Mouse (Mus musculus) forebrain, embryonic 13.5 days (tissue): ENCODE measurements at regions not wholly inside any gene's neighbourhood (a gene's known extent, or its start where the extent isn't known, plus 50 kb on each side); places are given as distances from the start of the nearest gene placed in this dataset.

Experiments used
- ATAC-seq: fragments of 200-750 bp; cut with Nextera tagmentation; 2 replicates; pipeline ENCODE4 v1.8.0; 2017
- H3K27ac ChIP-seq: fragments of 300-500 bp; sonication (generic); 2 replicates; pipeline ENCODE4 v1.5.1; 2015; ENCODE audit warnings: inconsistent platforms, mild to moderate bottlenecking, moderate library complexity
- H3K27me3 ChIP-seq: fragments of 300-500 bp; sonication (generic); 2 replicates; pipeline ENCODE4 v1.6.1; 2015; ENCODE audit warnings: mild to moderate bottlenecking, inconsistent platforms
- H3K36me3 ChIP-seq: fragments of 300-500 bp; sonication (generic); 2 replicates; pipeline ENCODE4 v1.6.1; 2015; ENCODE audit warnings: mild to moderate bottlenecking, inconsistent platforms; ENCODE audit not compliant: poor library complexity, severe bottlenecking
- H3K4me1 ChIP-seq: fragments of 300-500 bp; sonication (generic); 2 replicates; pipeline ENCODE4 v1.6.1; 2015; ENCODE audit warnings: inconsistent platforms
- H3K4me2 ChIP-seq: fragments of 300-500 bp; sonication (generic); 2 replicates; pipeline ENCODE4 v1.6.1; 2015; ENCODE audit warnings: inconsistent platforms, mild to moderate bottlenecking, moderate library complexity
- H3K4me3 ChIP-seq: fragments of 300-500 bp; sonication (generic); 2 replicates; pipeline ENCODE4 v1.5.1; 2015; ENCODE audit warnings: mild to moderate bottlenecking, inconsistent platforms
- H3K9ac ChIP-seq: fragments of 300-500 bp; sonication (generic); 2 replicates; pipeline ENCODE4 v1.6.1; 2015; ENCODE audit warnings: mild to moderate bottlenecking, inconsistent platforms
- H3K9me3 ChIP-seq: fragments of 300-500 bp; sonication (generic); replicated peaks from 2 replicates; pipeline ENCODE4 v1.6.1; 2016; ENCODE audit warnings: inconsistent platforms
- WGBS: fragments of 180-500 bp; shearing (Covaris S2); methylation state at CpG from one replicate; pipeline ENCODE4 v1.1.7; 2015; 5-methylcytosine and 5-hydroxymethylcytosine counted together

GRCm38 (mm10) chr14:114001377-114001776, 687.0 kb downstream of the Tpm3-rs7 start:
- Histone ChIP-seq H3K9ac (no peak overlapping the region), H3K27ac (no peak overlapping the region), H3K4me3 (no peak overlapping the region), H3K27me3 (no peaks in the 10 kb centered on the region), H3K4me2 (no peak overlapping the region), H3K36me3 (no peaks in the 10 kb centered on the region), H3K9me3 (no peaks in the 10 kb centered on the region), H3K4me1 (no peaks in the 10 kb centered on the region)
- 75% methylated on average over 3 of the region's 3 CpGs for WGBS
- ATAC-seq = no peak

- Histone ChIP-seq H3K27ac (no peak overlapping the region), H3K4me1 (no peaks in the 10 kb centered on the region), H3K4me2 (no peak overlapping the region), H3K4me3 (no peak overlapping the region), H3K9me3 (no peaks in the 10 kb centered on the region), H3K36me3 (no peaks in the 10 kb centered on the region), H3K27me3 (no peaks in the 10 kb centered on the region), H3K9ac (no peak overlapping the region)
- 88% methylated on average over 1 of the region's 1 CpGs for WGBS
- no peak for ATAC-seq
Observed at GRCm38 (mm10) chr14:114002420-114002819, 688.0 kb downstream of the Tpm3-rs7 start.

DNA sequence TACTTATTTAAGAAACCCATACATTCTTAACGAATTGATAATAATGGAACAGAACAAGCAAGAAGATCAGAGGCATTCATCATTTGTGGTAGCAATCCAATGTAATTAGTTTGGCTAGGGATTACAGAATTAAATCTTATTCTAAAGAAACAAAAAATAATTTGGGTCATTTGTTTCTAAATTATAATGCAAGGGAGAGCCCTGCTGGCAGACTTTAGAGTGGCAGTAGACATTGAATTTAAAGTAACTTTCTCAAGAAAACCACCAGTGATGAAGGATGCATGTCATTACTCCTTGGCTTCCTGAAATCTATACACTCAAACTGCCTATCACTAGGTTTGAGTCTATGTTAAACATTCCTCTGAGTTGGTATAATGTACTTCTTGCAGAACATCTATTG, 722.7 kb downstream of the Tpm3-rs7 start:
- no peaks in the 10 kb centered on the region for H3K4me1 ChIP-seq
- WGBS = 42% methylated on average over 1 of the region's 1 CpGs
- ATAC-seq = no peak

GRCm38 (mm10) chr14:114038611-114039312, 724.4 kb downstream of the Tpm3-rs7 start:
- Histone ChIP-seq H3K4me3 (no peak overlapping the region), H3K36me3 (no peaks in the 10 kb centered on the region), H3K4me2 (no peak overlapping the region), H3K27me3 (no peaks in the 10 kb centered on the region), H3K9me3 (no peaks in the 10 kb centered on the region; the same call in 1 of the 2 replicates), H3K27ac (no peak overlapping the region), H3K4me1 (no peaks in the 10 kb centered on the region), H3K9ac (no peak overlapping the region)
- WGBS = 59% methylated on average over 3 of the region's 3 CpGs
- no peak for ATAC-seq

More for the DNA sequence above, 722.7 kb downstream of the Tpm3-rs7 start:
- Histone ChIP-seq H3K4me3 (no peak overlapping the region), H3K9me3 (no peaks in the 10 kb centered on the region; the same call in 1 of the 2 replicates), H3K27me3 (no peaks in the 10 kb centered on the region), H3K4me2 (no peak overlapping the region), H3K27ac (no peak overlapping the region), H3K36me3 (no peaks in the 10 kb centered on the region), H3K9ac (no peak overlapping the region)

GRCm38 (mm10) chr14:114053558-114054235, 739.3 kb downstream of the Tpm3-rs7 start:
- Histone ChIP-seq H3K27ac (no peak overlapping the region), H3K4me3 (no peak overlapping the region), H3K9ac (no peak overlapping the region), H3K4me2 (no peak overlapping the region), H3K36me3 (no peaks in the 10 kb centered on the region), H3K4me1 (no peaks in the 10 kb centered on the region), H3K9me3 (no peaks in the 10 kb centered on the region), H3K27me3 (no peaks in the 10 kb centered on the region)
- WGBS = 57% methylated on average over 5 of the region's 5 CpGs
- ATAC-seq = peak; percentile 77

DNA sequence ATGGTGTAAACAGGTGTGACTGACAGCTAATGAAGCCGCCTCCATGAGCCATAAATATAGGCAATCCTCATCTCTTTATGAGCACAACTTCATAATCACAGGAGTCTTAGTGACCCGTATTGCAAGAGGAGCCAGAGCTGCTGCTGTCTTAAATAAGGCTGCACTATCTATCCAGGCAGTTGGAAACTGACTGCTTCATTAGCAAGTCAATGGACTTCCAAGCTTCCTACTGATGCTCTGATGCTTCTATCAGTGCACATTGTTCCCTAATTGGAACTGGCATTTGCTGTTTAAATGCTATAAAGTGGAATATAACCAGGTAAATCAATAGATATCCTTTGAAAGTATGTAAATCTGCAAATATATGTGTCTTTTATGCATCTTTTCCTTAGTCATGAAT, 746.9 kb downstream of the Tpm3-rs7 start:
- WGBS = 39% methylated on average over 2 of the region's 2 CpGs
- Histone ChIP-seq H3K9ac (no peak overlapping the region), H3K27me3 (no peaks in the 10 kb centered on the region), H3K36me3 (no peaks in the 10 kb centered on the region), H3K27ac (no peak overlapping the region), H3K9me3 (no peaks in the 10 kb centered on the region), H3K4me1 (no peaks in the 10 kb centered on the region), H3K4me2 (no peak overlapping the region), H3K4me3 (no peak overlapping the region)
- ATAC-seq = peak; percentile 48; the same call in 1 of the 2 replicates

DNA sequence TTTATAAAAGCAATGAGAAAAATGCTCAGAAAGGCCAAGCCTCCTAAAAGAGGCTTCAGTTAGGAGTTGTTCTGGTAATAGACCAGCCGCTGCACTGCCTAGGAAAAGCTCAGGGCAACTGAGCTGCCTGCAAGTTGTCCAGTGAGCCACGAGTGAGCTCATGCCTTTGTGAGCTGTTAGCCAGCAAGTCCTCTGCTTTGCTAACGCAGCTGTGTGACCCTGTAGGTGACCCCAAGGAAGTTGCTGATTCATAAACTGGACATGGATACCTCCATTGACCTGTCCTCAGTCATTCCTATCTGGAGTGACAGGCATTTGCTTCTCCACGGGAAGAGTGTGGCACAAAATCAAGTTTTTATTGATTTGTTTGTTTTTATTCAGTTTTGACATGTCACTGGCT, 748.2 kb downstream of the Tpm3-rs7 start:
- Histone ChIP-seq H3K9ac (no peak overlapping the region), H3K9me3 (no peaks in the 10 kb centered on the region), H3K4me2 (no peak overlapping the region), H3K27ac (no peak overlapping the region), H3K4me1 (no peaks in the 10 kb centered on the region), H3K4me3 (no peak overlapping the region), H3K27me3 (no peaks in the 10 kb centered on the region), H3K36me3 (no peaks in the 10 kb centered on the region)
- 34% methylated on average over 4 of the region's 4 CpGs for WGBS
- ATAC-seq = no peak

DNA sequence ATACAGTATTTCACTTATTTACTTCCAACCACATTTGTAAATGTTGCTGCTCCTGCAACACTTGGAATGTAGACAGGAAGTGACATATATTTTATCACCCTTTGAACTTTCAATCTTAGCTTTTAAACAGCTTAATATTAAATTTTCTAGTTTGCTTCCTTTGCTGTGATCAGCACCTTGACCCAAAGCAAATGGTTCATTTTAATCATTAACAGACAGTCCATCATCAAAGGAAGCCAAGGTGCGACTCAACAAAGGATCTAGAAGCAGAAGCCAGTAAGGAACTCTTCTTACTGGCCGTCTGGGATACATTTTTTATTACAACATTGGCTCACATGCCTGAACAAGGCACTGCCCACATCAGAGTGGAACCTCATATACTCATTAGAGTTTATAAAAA, 758.8 kb downstream of the Tpm3-rs7 start:
- 75% methylated on average over 2 of the region's 2 CpGs for WGBS
- no peak overlapping the region for H3K9ac ChIP-seq
- no peaks in the 10 kb centered on the region for H3K4me1 ChIP-seq
- ATAC-seq = no peak
- no peak overlapping the region for H3K27ac ChIP-seq
- H3K4me2 ChIP-seq = no peak overlapping the region
- H3K4me3 ChIP-seq = no peak overlapping the region
- no peaks in the 10 kb centered on the region for H3K9me3 ChIP-seq
- no peaks in the 10 kb centered on the region for H3K27me3 ChIP-seq
- no peaks in the 10 kb centered on the region for H3K36me3 ChIP-seq

DNA sequence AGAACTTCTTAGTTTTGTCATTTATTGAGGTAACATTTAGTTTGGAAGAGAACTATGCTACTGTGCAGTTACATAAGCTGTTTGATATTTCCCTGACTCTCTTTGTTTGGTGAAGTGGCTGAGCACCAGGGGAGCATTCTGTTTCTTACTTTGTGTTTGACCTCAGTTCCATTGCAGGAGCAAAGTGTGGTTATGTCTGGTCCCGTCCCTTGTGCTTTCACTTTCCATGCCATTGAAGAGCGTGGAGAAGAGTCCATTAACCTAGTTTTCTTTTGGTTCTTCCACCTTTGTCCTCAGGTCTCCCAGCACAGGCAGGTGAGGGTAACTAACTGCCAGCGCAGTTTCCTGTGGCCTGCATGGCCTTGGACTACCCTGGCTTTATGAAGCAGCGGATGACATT, 759.6 kb downstream of the Tpm3-rs7 start:
- H3K4me3 ChIP-seq = no peak overlapping the region
- H3K27me3 ChIP-seq = no peaks in the 10 kb centered on the region
- ATAC-seq = no peak
- no peaks in the 10 kb centered on the region for H3K9me3 ChIP-seq
- 82% methylated on average over 4 of the region's 4 CpGs for WGBS
- H3K4me1 ChIP-seq = no peaks in the 10 kb centered on the region
- H3K36me3 ChIP-seq = no peaks in the 10 kb centered on the region
- no peak overlapping the region for H3K9ac ChIP-seq
- H3K27ac ChIP-seq = no peak overlapping the region
- H3K4me2 ChIP-seq = no peak overlapping the region

DNA sequence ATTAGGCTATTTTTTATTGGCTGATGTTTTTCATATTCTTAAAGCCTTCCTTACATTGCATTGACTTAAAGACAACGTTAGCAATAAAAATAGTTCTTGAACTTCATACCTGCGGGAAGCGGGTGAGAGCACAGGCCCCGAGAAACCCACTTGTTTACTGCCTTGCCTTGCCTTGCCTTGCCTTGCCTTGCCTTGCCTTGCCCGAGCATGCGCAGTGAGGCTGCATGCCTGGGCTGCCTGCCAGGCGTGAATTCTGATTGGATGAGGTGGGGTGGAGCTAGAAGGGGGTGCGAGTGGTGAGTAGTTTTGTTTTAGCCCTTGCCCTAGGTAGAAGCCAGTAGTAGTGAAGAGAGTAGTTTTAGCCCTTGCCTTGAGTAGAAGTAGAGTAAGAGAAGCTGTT, 792.4 kb downstream of the Tpm3-rs7 start:
- no peak overlapping the region for H3K4me3 ChIP-seq
- no peaks in the 10 kb centered on the region for H3K9me3 ChIP-seq
- H3K36me3 ChIP-seq = no peaks in the 10 kb centered on the region
- no peaks in the 10 kb centered on the region for H3K27me3 ChIP-seq
- no peaks in the 10 kb centered on the region for H3K4me1 ChIP-seq
- no peak overlapping the region for H3K9ac ChIP-seq
- no peak overlapping the region for H3K4me2 ChIP-seq
- no peak overlapping the region for H3K27ac ChIP-seq
- no peak for ATAC-seq
- 74% methylated on average over 8 of the region's 8 CpGs for WGBS

GRCm38 (mm10) chr14:114128491-114128890, 814.1 kb downstream of the Tpm3-rs7 start:
- no peak overlapping the region for H3K4me3 ChIP-seq
- H3K4me1 ChIP-seq = no peaks in the 10 kb centered on the region
- no peak overlapping the region for H3K9ac ChIP-seq
- no peaks in the 10 kb centered on the region for H3K27me3 ChIP-seq
- 99% methylated on average over 2 of the region's 2 CpGs for WGBS
- no peaks in the 10 kb centered on the region for H3K9me3 ChIP-seq
- H3K4me2 ChIP-seq = no peak overlapping the region
- no peaks in the 10 kb centered on the region for H3K36me3 ChIP-seq
- no peak for ATAC-seq
- H3K27ac ChIP-seq = no peak overlapping the region

- no peak overlapping the region for H3K9ac ChIP-seq
Observed at GRCm38 (mm10) chr14:114166005-114166404, 851.6 kb downstream of the Tpm3-rs7 start.

GRCm38 (mm10) chr14:114215609-114216008, 876.4 kb upstream of the Gpc5 start:
- H3K36me3 ChIP-seq = no peaks in the 10 kb centered on the region
- H3K27me3 ChIP-seq = no peaks in the 10 kb centered on the region
- 86% methylated on average over 5 of the region's 5 CpGs for WGBS
- H3K9ac ChIP-seq = no peak overlapping the region
- H3K9me3 ChIP-seq = no peaks in the 10 kb centered on the region
- H3K4me1 ChIP-seq = no peaks in the 10 kb centered on the region
- H3K4me3 ChIP-seq = no peak overlapping the region
- no peak overlapping the region for H3K4me2 ChIP-seq
- H3K27ac ChIP-seq = no peak overlapping the region
- ATAC-seq = no peak

More at GRCm38 (mm10) chr14:114166005-114166404, 851.6 kb downstream of the Tpm3-rs7 start:
- no peaks in the 10 kb centered on the region for H3K27me3 ChIP-seq
- no peak overlapping the region for H3K4me3 ChIP-seq
- no peak overlapping the region for H3K4me2 ChIP-seq
- H3K36me3 ChIP-seq = no peaks in the 10 kb centered on the region
- WGBS = 94% methylated on average over 4 of the region's 4 CpGs
- ATAC-seq = no peak
- no peak overlapping the region for H3K27ac ChIP-seq
- no peaks in the 10 kb centered on the region for H3K9me3 ChIP-seq
- H3K4me1 ChIP-seq = no peaks in the 10 kb centered on the region
